Mouse (Mus musculus): Measurements from ENCODE around the gene Unc13d.

GRCm38 (mm10) chr11:116100839-116101238 is 23.1 kb upstream of the Unc13d start:
- TF ChIP-seq CTCF (IDR thresholded peaks at IDR 0.05; ENCODE audit: low read depth) (no peak), EP300 (IDR thresholded peaks at IDR 0.05; ENCODE audit: low read depth) (no peak)

Data from heart, postnatal 0 days (tissue).